Mouse (Mus musculus): ENCODE measurements around the gene Dand5.

DNA sequence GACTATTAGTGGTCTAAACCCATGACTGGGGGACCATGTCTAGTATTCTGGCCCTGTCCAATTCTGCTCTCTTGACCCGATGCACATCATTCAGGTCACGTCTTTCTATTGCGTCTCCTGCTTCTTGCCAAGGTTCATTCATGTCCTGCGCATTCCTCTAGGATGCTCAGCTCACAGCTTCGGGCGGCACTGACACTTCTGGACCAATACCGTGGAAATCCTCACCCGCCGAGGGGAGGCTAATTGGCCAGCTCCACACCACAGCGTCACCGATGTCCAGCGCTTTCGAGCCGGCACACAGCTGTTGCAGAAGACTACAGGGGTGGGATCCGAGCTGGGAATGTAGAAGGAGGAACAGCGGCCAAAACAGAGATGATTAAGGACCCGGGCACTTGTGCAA lies 6.5 kb downstream of the Dand5 start:
- TF ChIP-seq POLR2A (IDR thresholded peaks at IDR 0.05; ENCODE audit: borderline replicate concordance, extremely low read depth, low read depth, low read length) (no peak), CTCF (IDR thresholded peaks at IDR 0.05; ENCODE audit: insufficient read depth, low read length) (no peak)
